Mouse (Mus musculus) liver, adult 2 months (tissue): ENCODE measurements around the gene Tnfaip8l3. TPM values are rescaled to one million over a fixed set of nuclear protein-coding genes. Genes with fewer than 3 reads are reported as not detected.

Experiments
- DNase-seq: peaks from one replicate; pipeline ENCODE4 v3.0.0-alpha.2; 2011; ENCODE audit warnings: low read depth, low spot score; ENCODE audit errors: extremely low read depth
- H3K27ac ChIP-seq: fragments of 200-500 bp; replicated peaks from 2 replicates; pipeline ENCODE4 v1.5.1; 2012; ENCODE audit warnings: low read depth, mild to moderate bottlenecking, control low read depth, inconsistent platforms, low read length; ENCODE audit not compliant: insufficient read depth
- H3K27me3 ChIP-seq: fragments of 200-500 bp; 2 replicates; pipeline ENCODE4 v1.6.1; 2012; ENCODE audit warnings: mild to moderate bottlenecking, moderate library complexity, low read length, inconsistent platforms; ENCODE audit not compliant: control insufficient read depth, insufficient read depth
- H3K36me3 ChIP-seq: fragments of 200-500 bp; 2 replicates; pipeline ENCODE4 v1.6.1; 2012; ENCODE audit warnings: low read length, inconsistent platforms; ENCODE audit not compliant: control insufficient read depth, insufficient read depth
- H3K4me1 ChIP-seq: fragments of 200-500 bp; 2 replicates; pipeline ENCODE4 v1.6.1; 2011; ENCODE audit warnings: low read length; ENCODE audit not compliant: control insufficient read depth, insufficient read depth
- H3K4me3 ChIP-seq: fragments of 200-500 bp; 2 replicates; pipeline ENCODE4 v1.5.1; 2011; ENCODE audit warnings: low read depth, mild to moderate bottlenecking, control low read depth, low read length, moderate library complexity; ENCODE audit not compliant: insufficient read depth
- H3K79me2 ChIP-seq: fragments of 200-500 bp; 2 replicates; pipeline ENCODE4 v1.6.1; 2012; ENCODE audit warnings: inconsistent platforms, mild to moderate bottlenecking, low read length, moderate library complexity; ENCODE audit not compliant: control insufficient read depth, insufficient read depth
- H3K9ac ChIP-seq: fragments of 200-500 bp; 2 replicates; pipeline ENCODE4 v1.6.1; 2012; ENCODE audit warnings: low read depth, mild to moderate bottlenecking, control low read depth, inconsistent platforms, low read length
- CTCF ChIP-seq: fragments of 200-500 bp; IDR thresholded peaks from 2 replicates; pipeline ENCODE4 v1.5.1; 2011; ENCODE audit warnings: low read depth, low read length, control low read depth
- POLR2A ChIP-seq: fragments of 200-500 bp; IDR thresholded peaks from 2 replicates; pipeline ENCODE4 v1.6.1; 2011; ENCODE audit warnings: low read length, control low read depth; ENCODE audit not compliant: insufficient read depth; ENCODE audit errors: extremely low read depth
- WGBS: fragments of 180-500 bp; shearing (Covaris S2); methylation state at CpG from one replicate; pipeline ENCODE4 v1.1.7; 2018; 5-methylcytosine and 5-hydroxymethylcytosine counted together
- polyA plus RNA-seq: library from polyadenylated mRNA; depleted of rRNA; stranded (reverse); fragments of >200 nt; gene quantifications from 2 replicates; pipeline ENCODE4 v1.2.3, GENCODE M21; 2012; rRNA removed
- total RNA-seq: library from RNA; depleted of rRNA; stranded (reverse); fragments of >200 nt; gene quantifications from 2 replicates; pipeline ENCODE4 v1.2.3, GENCODE M21; 2014; rRNA removed

Gene Tnfaip8l3
- total RNA-seq (0.74 and 1.4 TPM in 2 replicates), polyA plus RNA-seq (0.20 TPM in 2 replicates)

- DNase-seq = peak; percentile 4
- Histone ChIP-seq H3K4me1 (peaks cover 5% of the 10 kb centered on the region; the same call in 1 of the 2 replicates), H3K9ac (peak within 1 kb of the TSS; percentile 69), H3K27ac (peak within 1 kb of the TSS; percentile 80), H3K36me3 (no peaks in the 10 kb centered on the region), H3K4me3 (peak within 1 kb of the TSS; percentile 73), H3K79me2 (no peaks in the 10 kb centered on the region), H3K27me3 (no peaks in the 10 kb centered on the region)
- WGBS = 2% methylated on average over 32 of the region's 35 CpGs
- TF ChIP-seq CTCF = no peak
- TF ChIP-seq POLR2A = no peak
Measured at GRCm38 (mm10) chr9:54068032-54068649, at the start of gene Tnfaip8l3. Gene Tnfaip8l3 (minus strand): TSS chr9:54068388.

- Histone ChIP-seq H3K36me3 (no peaks in the 10 kb centered on the region), H3K79me2 (no peaks in the 10 kb centered on the region), H3K27ac (no peak overlapping the region), H3K9ac (no peak overlapping the region), H3K4me3 (no peak overlapping the region), H3K27me3 (no peaks in the 10 kb centered on the region), H3K4me1 (no peaks in the 10 kb centered on the region)
- TF ChIP-seq POLR2A (no peak), CTCF (no peak)
- peak; percentile 28 for DNase-seq
Measured at GRCm38 (mm10) chr9:54112726-54113125, 44.5 kb upstream of the Tnfaip8l3 start.

GRCm38 (mm10) chr9:54098636-54099035, 30.4 kb upstream of the Tnfaip8l3 start:
- H3K9ac ChIP-seq = no peak overlapping the region
- H3K4me3 ChIP-seq = no peak overlapping the region
- H3K36me3 ChIP-seq = no peaks in the 10 kb centered on the region
- no peak for DNase-seq
- TF ChIP-seq CTCF (no peak), POLR2A (no peak)
- H3K27me3 ChIP-seq = no peaks in the 10 kb centered on the region
- H3K27ac ChIP-seq = no peak overlapping the region
- H3K79me2 ChIP-seq = no peaks in the 10 kb centered on the region
- H3K4me1 ChIP-seq = no peaks in the 10 kb centered on the region

GRCm38 (mm10) chr9:54097091-54097490, 28.9 kb upstream of the Tnfaip8l3 start:
- Histone ChIP-seq H3K9ac (no peak overlapping the region), H3K27me3 (no peaks in the 10 kb centered on the region), H3K79me2 (no peaks in the 10 kb centered on the region), H3K36me3 (no peaks in the 10 kb centered on the region), H3K4me3 (no peak overlapping the region), H3K27ac (no peak overlapping the region), H3K4me1 (no peaks in the 10 kb centered on the region)
- WGBS = 86% methylated on average over 6 of the region's 6 CpGs
- no peak for TF ChIP-seq POLR2A
- no peak for TF ChIP-seq CTCF
- no peak for DNase-seq

GRCm38 (mm10) chr9:54084245-54084644, 16.1 kb upstream of the Tnfaip8l3 start:
- no peak overlapping the region for H3K27ac ChIP-seq
- H3K9ac ChIP-seq = no peak overlapping the region
- no peak overlapping the region for H3K4me3 ChIP-seq
- no peak for TF ChIP-seq CTCF
- no peak for TF ChIP-seq POLR2A
- H3K36me3 ChIP-seq = no peaks in the 10 kb centered on the region
- no peaks in the 10 kb centered on the region for H3K27me3 ChIP-seq
- 57% methylated on average over 3 of the region's 3 CpGs for WGBS
- no peaks in the 10 kb centered on the region for H3K79me2 ChIP-seq
- no peaks in the 10 kb centered on the region for H3K4me1 ChIP-seq
- no peak for DNase-seq

- Histone ChIP-seq H3K27me3 (no peaks in the 10 kb centered on the region; the same call in 1 of the 2 replicates), H3K4me1 (no peaks in the 10 kb centered on the region), H3K9ac (no peak overlapping the region), H3K4me3 (no peak overlapping the region), H3K27ac (no peak overlapping the region), H3K36me3 (no peaks in the 10 kb centered on the region), H3K79me2 (no peaks in the 10 kb centered on the region)
- no peak for DNase-seq
- WGBS = 78% methylated on average over 2 of the region's 2 CpGs
- TF ChIP-seq POLR2A = no peak
- no peak for TF ChIP-seq CTCF
Measured at GRCm38 (mm10) chr9:54077740-54078139, 9.6 kb upstream of the Tnfaip8l3 start.
